Mouse (Mus musculus) urinary bladder, adult 18-20 months (tissue): Measurements from ENCODE around the gene Pcnt.

ENCODE experiments used
- DNase-seq, 2 experiments: peaks; one replicate each; pipeline ENCODE4 v3.0.0; 2022; ENCODE audit warnings: low spot score in 2 of 2, mixed read lengths in 2 of 2

The Pcnt gene

GRCm38 (mm10) chr10:76316194-76316593 is 126.4 kb downstream of the Pcnt start:
- DNase-seq: no peak

GRCm38 (mm10) chr10:76306738-76307137 is 135.8 kb downstream of the Pcnt start:
- DNase-seq: no peak
